Mouse (Mus musculus): ENCODE measurements around the gene Ctsf.

DNA sequence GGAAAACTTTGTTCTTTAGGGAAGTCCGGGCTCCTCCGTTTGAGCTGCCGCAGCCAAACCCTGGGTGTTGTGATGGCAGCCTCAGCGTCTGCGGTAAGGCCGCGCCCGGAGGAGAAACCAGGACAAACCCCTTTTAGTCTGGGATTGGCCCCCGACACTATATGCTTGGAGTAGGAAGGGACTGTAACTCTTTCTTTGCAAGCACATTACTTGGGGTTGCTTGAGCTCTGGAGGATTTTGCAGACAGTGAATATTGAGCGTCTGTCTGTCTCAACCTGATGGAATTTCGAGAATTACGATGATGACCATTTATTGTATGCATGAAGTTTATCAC is 43.1 kb upstream of the Ctsf start:
- no peak for TF ChIP-seq CTCF (conservative IDR thresholded peaks at IDR 0.05; ENCODE audit: low read length)
- no peak for TF ChIP-seq POU5F1 (IDR thresholded peaks at IDR 0.05; ENCODE audit: borderline replicate concordance, low read length)
